Mouse (Mus musculus) hindbrain, postnatal 0 days (tissue): Measurements from ENCODE around the gene Naaladl2. TPM values are rescaled to one million over a fixed set of nuclear protein-coding genes. Genes with fewer than 3 reads are reported as not detected.

Experiments used
- ATAC-seq: fragments of 200-750 bp; cut with Nextera tagmentation; 2 replicates; pipeline ENCODE4 v1.8.0; 2017; ENCODE audit warnings: mild to moderate bottlenecking, moderate TSS enrichment, moderate library complexity
- DNase-seq: peaks from one replicate; pipeline ENCODE4 v3.0.0-alpha.2; 2015; ENCODE audit warnings: low spot score
- H3K27ac ChIP-seq: fragments of 300-500 bp; sonication (generic); 2 replicates; pipeline ENCODE4 v1.5.1; 2014; ENCODE audit warnings: mild to moderate bottlenecking
- H3K27me3 ChIP-seq: fragments of 300-500 bp; sonication (generic); 2 replicates; pipeline ENCODE4 v1.6.1; 2014; ENCODE audit warnings: low read length, mixed read lengths; ENCODE audit not compliant: insufficient read depth
- H3K36me3 ChIP-seq: fragments of 300-500 bp; sonication (generic); 2 replicates; pipeline ENCODE4 v1.6.1; 2014; ENCODE audit warnings: low read length, mixed read lengths; ENCODE audit not compliant: insufficient read depth
- H3K4me1 ChIP-seq: fragments of 300-500 bp; sonication (generic); 2 replicates; pipeline ENCODE4 v1.6.1; 2014; ENCODE audit warnings: antibody characterized with exemption, low read length, mixed read lengths; ENCODE audit not compliant: insufficient read depth
- H3K4me2 ChIP-seq: fragments of 300-500 bp; sonication (generic); 2 replicates; pipeline ENCODE4 v1.6.1; 2014; ENCODE audit warnings: low read depth, mild to moderate bottlenecking, low read length, moderate library complexity, mixed read lengths
- H3K4me3 ChIP-seq: fragments of 300-500 bp; sonication (generic); 2 replicates; pipeline ENCODE4 v1.5.1; 2014; ENCODE audit warnings: low read length
- H3K9ac ChIP-seq: fragments of 300-500 bp; sonication (generic); replicated peaks from 2 replicates; pipeline ENCODE4 v1.6.1; 2014; ENCODE audit warnings: mild to moderate bottlenecking, low read length, moderate library complexity, mixed read lengths
- H3K9me3 ChIP-seq: fragments of 300-500 bp; sonication (generic); 2 replicates; pipeline ENCODE4 v1.6.1; 2016; ENCODE audit warnings: low read length, mixed read lengths
- CTCF ChIP-seq: IDR thresholded peaks from 2 replicates; pipeline ENCODE4 v1.5.1; 2016; ENCODE audit warnings: antibody characterized with exemption, control low read depth, low read depth
- WGBS: fragments of 180-500 bp; shearing (Covaris S2); extraction: QIAGEN DNeasy Blood & Tissue Kit; methylation state at CpG from one replicate; pipeline ENCODE4 v1.1.7; 2014; 5-methylcytosine and 5-hydroxymethylcytosine counted together
- polyA plus RNA-seq: library from polyadenylated mRNA; unstranded; fragments of >200 nt; fragmentation: Nextera tagmentation; extraction: Ambion mirVana; gene quantifications from 2 replicates; pipeline ENCODE4 v1.2.1, GENCODE M21; 2015
- total RNA-seq: library from RNA; depleted of rRNA; stranded (reverse); fragments of >200 nt; gene quantifications from 2 replicates; pipeline ENCODE4 v1.2.3, GENCODE M21; 2014

Naaladl2 gene
- total and polyA plus RNA-seq, 2 experiments from 2014 or later, result 0.37 to 0.81 TPM

DNA sequence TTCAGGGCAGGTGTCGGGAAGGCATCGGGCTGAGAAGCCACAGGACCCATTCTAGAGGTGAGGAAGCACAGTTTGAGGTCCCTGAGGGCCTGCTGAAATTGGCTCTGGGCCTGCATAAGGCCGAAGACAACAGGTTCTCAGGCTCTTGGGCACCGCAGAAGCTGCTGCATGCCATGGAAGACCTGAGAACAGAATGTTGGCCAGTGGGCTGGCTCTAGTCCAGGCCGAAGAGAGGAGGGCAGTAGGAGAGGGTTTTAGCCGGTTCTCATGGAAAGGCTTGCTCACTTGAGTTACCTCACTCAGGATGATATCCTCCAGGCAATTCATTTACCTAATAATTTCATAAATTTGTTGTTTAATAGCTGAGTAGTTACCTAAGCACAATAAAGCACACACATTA, 1025.9 kb downstream of the Naaladl2 start:
- H3K4me1 ChIP-seq, result no peaks in the 10 kb centered on the region
- no peak overlapping the region for H3K4me3 ChIP-seq
- no peaks in the 10 kb centered on the region for H3K36me3 ChIP-seq
- no peak for ATAC-seq
- H3K4me2 ChIP-seq, result no peak overlapping the region
- no peaks in the 10 kb centered on the region for H3K27me3 ChIP-seq
- no peak for TF ChIP-seq CTCF
- no peak overlapping the region for H3K9ac ChIP-seq
- WGBS, result 79% methylated on average over 6 of the region's 6 CpGs
- no peak for DNase-seq
- H3K27ac ChIP-seq, result no peak overlapping the region
- no peaks in the 10 kb centered on the region for H3K9me3 ChIP-seq

- Histone ChIP-seq H3K4me3 (no peak overlapping the region), H3K9me3 (no peaks in the 10 kb centered on the region), H3K4me2 (no peak overlapping the region), H3K4me1 (no peaks in the 10 kb centered on the region), H3K27ac (no peak overlapping the region), H3K36me3 (no peaks in the 10 kb centered on the region), H3K9ac (no peak overlapping the region), H3K27me3 (no peaks in the 10 kb centered on the region)
- TF ChIP-seq CTCF, result no peak
- no peak for ATAC-seq
- WGBS, result 88% methylated on average over 3 of the region's 3 CpGs
- DNase-seq, result no peak
These were observed 1029.2 kb downstream of the Naaladl2 start for GRCm38 (mm10) chr3:24114849-24115248.

GRCm38 (mm10) chr3:24113360-24113759, 1030.7 kb downstream of the Naaladl2 start:
- Histone ChIP-seq H3K9ac (no peak overlapping the region), H3K36me3 (no peaks in the 10 kb centered on the region), H3K4me2 (no peak overlapping the region), H3K4me3 (no peak overlapping the region), H3K9me3 (no peaks in the 10 kb centered on the region), H3K27ac (no peak overlapping the region), H3K4me1 (no peaks in the 10 kb centered on the region), H3K27me3 (no peaks in the 10 kb centered on the region)
- 83% methylated on average over 2 of the region's 2 CpGs for WGBS
- no peak for DNase-seq
- no peak for TF ChIP-seq CTCF
- ATAC-seq, result no peak

DNA sequence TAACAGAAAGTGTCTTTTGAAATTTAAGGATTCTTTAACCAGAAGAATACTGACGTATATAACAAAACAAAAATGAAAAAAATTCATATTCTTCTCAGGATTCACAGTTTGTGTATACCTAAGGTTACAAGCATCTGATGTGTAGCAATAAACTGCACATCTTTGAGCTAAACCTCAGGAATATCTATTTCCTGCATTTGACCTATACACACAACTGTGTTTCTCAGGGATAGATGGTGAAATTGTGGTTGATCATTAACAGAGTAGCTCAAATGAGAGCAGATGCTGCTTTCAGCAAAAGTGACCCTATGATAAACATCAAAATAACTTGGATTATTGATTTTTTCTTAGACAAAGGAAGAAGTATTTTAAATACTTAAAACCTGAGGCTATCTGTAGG, 1037.7 kb downstream of the Naaladl2 start:
- no peaks in the 10 kb centered on the region for H3K9me3 ChIP-seq
- H3K4me1 ChIP-seq, result no peaks in the 10 kb centered on the region
- no peaks in the 10 kb centered on the region for H3K27me3 ChIP-seq
- DNase-seq (no peak), ATAC-seq (no peak)
- no peak overlapping the region for H3K27ac ChIP-seq
- WGBS, result 87% methylated on average over 1 of the region's 1 CpGs
- TF ChIP-seq CTCF, result no peak
- H3K4me2 ChIP-seq, result no peak overlapping the region
- no peak overlapping the region for H3K9ac ChIP-seq
- H3K4me3 ChIP-seq, result no peak overlapping the region
- no peaks in the 10 kb centered on the region for H3K36me3 ChIP-seq

GRCm38 (mm10) chr3:24079761-24080160, 1064.3 kb downstream of the Naaladl2 start:
- DNase-seq, result no peak
- WGBS, result 56% methylated on average over 4 of the region's 4 CpGs
- no peak overlapping the region for H3K27ac ChIP-seq
- H3K4me1 ChIP-seq, result no peaks in the 10 kb centered on the region
- TF ChIP-seq CTCF, result no peak
- no peaks in the 10 kb centered on the region for H3K27me3 ChIP-seq
- no peak overlapping the region for H3K4me2 ChIP-seq
- no peak for ATAC-seq
- H3K36me3 ChIP-seq, result no peaks in the 10 kb centered on the region
- H3K9me3 ChIP-seq, result no peaks in the 10 kb centered on the region
- no peak overlapping the region for H3K4me3 ChIP-seq
- H3K9ac ChIP-seq, result no peak overlapping the region

GRCm38 (mm10) chr3:24071169-24071797, 1072.8 kb downstream of the Naaladl2 start:
- Histone ChIP-seq H3K27me3 (no peaks in the 10 kb centered on the region), H3K27ac (no peak overlapping the region), H3K4me3 (no peak overlapping the region), H3K36me3 (no peaks in the 10 kb centered on the region), H3K4me2 (no peak overlapping the region), H3K9me3 (no peaks in the 10 kb centered on the region), H3K4me1 (no peaks in the 10 kb centered on the region), H3K9ac (no peak overlapping the region)
- ATAC-seq (peak; percentile 49; the same call in 1 of the 2 replicates), DNase-seq (peak; percentile 49)
- no peak for TF ChIP-seq CTCF
- 59% methylated on average over 3 of the region's 3 CpGs for WGBS

DNA sequence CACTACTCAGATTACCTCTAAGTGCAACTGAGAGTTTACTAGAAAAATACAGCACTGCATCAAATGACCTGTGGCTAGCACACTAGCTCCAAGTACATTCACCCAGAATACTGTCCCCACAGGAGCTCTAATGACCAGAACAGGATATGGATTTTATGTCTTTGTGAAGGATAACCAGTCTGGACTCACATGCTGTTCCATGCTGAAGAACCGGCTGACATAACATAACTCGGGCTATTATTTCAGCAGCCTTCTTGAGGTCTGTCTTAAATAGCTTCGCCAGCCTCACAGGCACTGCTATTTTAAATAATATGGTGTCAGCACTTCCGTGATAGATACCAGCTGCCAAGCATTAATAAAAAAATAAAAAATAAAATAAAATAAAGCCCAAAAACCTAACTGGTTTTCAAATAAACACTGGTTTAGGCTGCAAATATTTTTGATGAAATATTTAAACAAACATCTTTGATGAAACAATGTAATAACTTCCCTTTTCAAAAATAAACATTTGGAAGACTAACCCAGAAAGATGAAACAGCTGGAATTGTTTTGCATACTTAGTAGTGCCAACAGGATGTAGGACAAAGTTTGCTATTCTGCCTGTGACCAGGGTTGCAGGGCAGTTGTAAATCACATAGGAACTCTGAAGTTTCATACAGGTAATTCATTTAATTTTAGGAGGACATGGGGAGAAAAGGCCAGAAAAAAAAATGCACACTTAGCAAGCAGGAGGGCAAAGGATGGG, 1073.5 kb downstream of the Naaladl2 start:
- no peaks in the 10 kb centered on the region for H3K36me3 ChIP-seq
- H3K9me3 ChIP-seq, result no peaks in the 10 kb centered on the region
- H3K27me3 ChIP-seq, result no peaks in the 10 kb centered on the region
- 65% methylated on average over 4 of the region's 4 CpGs for WGBS
- no peak overlapping the region for H3K27ac ChIP-seq
- no peak for ATAC-seq
- H3K4me1 ChIP-seq, result no peaks in the 10 kb centered on the region
- DNase-seq, result no peak
- no peak overlapping the region for H3K9ac ChIP-seq
- no peak overlapping the region for H3K4me3 ChIP-seq
- no peak overlapping the region for H3K4me2 ChIP-seq
- no peak for TF ChIP-seq CTCF
